Mouse (Mus musculus) liver, adult 2 months (tissue): ENCODE data around the gene Ehf. TPM values are rescaled to one million over a fixed set of nuclear protein-coding genes. Genes with fewer than 3 reads are reported as not detected.

Source experiments
- DNase-seq: peaks from one replicate; pipeline ENCODE4 v3.0.0-alpha.2; 2011; ENCODE audit warnings: low read depth, low spot score; ENCODE audit errors: extremely low read depth
- H3K27ac ChIP-seq: fragments of 200-500 bp; replicated peaks from 2 replicates; pipeline ENCODE4 v1.5.1; 2012; ENCODE audit warnings: low read depth, mild to moderate bottlenecking, control low read depth, inconsistent platforms, low read length; ENCODE audit not compliant: insufficient read depth
- H3K27me3 ChIP-seq: fragments of 200-500 bp; 2 replicates; pipeline ENCODE4 v1.6.1; 2012; ENCODE audit warnings: mild to moderate bottlenecking, moderate library complexity, low read length, inconsistent platforms; ENCODE audit not compliant: control insufficient read depth, insufficient read depth
- H3K36me3 ChIP-seq: fragments of 200-500 bp; 2 replicates; pipeline ENCODE4 v1.6.1; 2012; ENCODE audit warnings: low read length, inconsistent platforms; ENCODE audit not compliant: control insufficient read depth, insufficient read depth
- H3K4me1 ChIP-seq: fragments of 200-500 bp; 2 replicates; pipeline ENCODE4 v1.6.1; 2011; ENCODE audit warnings: low read length; ENCODE audit not compliant: control insufficient read depth, insufficient read depth
- H3K4me3 ChIP-seq: fragments of 200-500 bp; 2 replicates; pipeline ENCODE4 v1.5.1; 2011; ENCODE audit warnings: low read depth, mild to moderate bottlenecking, control low read depth, low read length, moderate library complexity; ENCODE audit not compliant: insufficient read depth
- H3K79me2 ChIP-seq: fragments of 200-500 bp; 2 replicates; pipeline ENCODE4 v1.6.1; 2012; ENCODE audit warnings: inconsistent platforms, mild to moderate bottlenecking, low read length, moderate library complexity; ENCODE audit not compliant: control insufficient read depth, insufficient read depth
- H3K9ac ChIP-seq: fragments of 200-500 bp; 2 replicates; pipeline ENCODE4 v1.6.1; 2012; ENCODE audit warnings: low read depth, mild to moderate bottlenecking, control low read depth, inconsistent platforms, low read length
- CTCF ChIP-seq: fragments of 200-500 bp; IDR thresholded peaks from 2 replicates; pipeline ENCODE4 v1.5.1; 2011; ENCODE audit warnings: low read depth, low read length, control low read depth
- POLR2A ChIP-seq: fragments of 200-500 bp; IDR thresholded peaks from 2 replicates; pipeline ENCODE4 v1.6.1; 2011; ENCODE audit warnings: low read length, control low read depth; ENCODE audit not compliant: insufficient read depth; ENCODE audit errors: extremely low read depth
- WGBS: fragments of 180-500 bp; shearing (Covaris S2); methylation state at CpG from one replicate; pipeline ENCODE4 v1.1.7; 2018; 5-methylcytosine and 5-hydroxymethylcytosine counted together
- polyA plus RNA-seq: library from polyadenylated mRNA; depleted of rRNA; stranded (reverse); fragments of >200 nt; gene quantifications from 2 replicates; pipeline ENCODE4 v1.2.3, GENCODE M21; 2012
- total RNA-seq: library from RNA; depleted of rRNA; stranded (reverse); fragments of >200 nt; gene quantifications from 2 replicates; pipeline ENCODE4 v1.2.3, GENCODE M21; 2014

Ehf gene
- total and polyA plus RNA-seq, 2 experiments, result 0.49 to 0.74 TPM

GRCm38 (mm10) chr2:103293214-103293613, 9.9 kb downstream of the Ehf start:
- WGBS, result 22% methylated on average over 3 of the region's 3 CpGs
- no peak overlapping the region for H3K9ac ChIP-seq
- 0 out of 2 replicates have a peak, but pooled peaks cover 1% of the 10 kb centered on the region for H3K4me1 ChIP-seq
- H3K27ac ChIP-seq, result no peak overlapping the region
- no peaks in the 10 kb centered on the region for H3K36me3 ChIP-seq
- H3K27me3 ChIP-seq, result 0 out of 2 replicates have a peak, but pooled peaks cover 3% of the 10 kb centered on the region
- DNase-seq, result no peak
- H3K79me2 ChIP-seq, result no peaks in the 10 kb centered on the region
- no peak overlapping the region for H3K4me3 ChIP-seq
- TF ChIP-seq POLR2A (no peak), CTCF (no peak)

- Histone ChIP-seq H3K79me2 (no peaks in the 10 kb centered on the region), H3K9ac (no peak overlapping the region), H3K27me3 (0 out of 2 replicates have a peak, but pooled peaks cover under 1% of the 10 kb centered on the region), H3K4me3 (no peak overlapping the region), H3K4me1 (peaks cover 3% of the 10 kb centered on the region), H3K27ac (no peak overlapping the region), H3K36me3 (no peaks in the 10 kb centered on the region)
- no peak for TF ChIP-seq POLR2A
- no peak for TF ChIP-seq CTCF
- WGBS, result 83% methylated on average over 2 of the region's 2 CpGs
- DNase-seq, result no peak
These were observed 12.3 kb downstream of the Ehf start for GRCm38 (mm10) chr2:103290705-103291269.

GRCm38 (mm10) chr2:103290167-103290566, 12.9 kb downstream of the Ehf start:
- Histone ChIP-seq H3K36me3 (no peaks in the 10 kb centered on the region), H3K4me3 (no peak overlapping the region), H3K27me3 (no peaks in the 10 kb centered on the region), H3K4me1 (peaks cover 5% of the 10 kb centered on the region), H3K27ac (no peak overlapping the region), H3K79me2 (no peaks in the 10 kb centered on the region), H3K9ac (no peak overlapping the region)
- 37% methylated on average over 3 of the region's 3 CpGs for WGBS
- no peak for TF ChIP-seq CTCF
- TF ChIP-seq POLR2A, result no peak
- peak; percentile 88 for DNase-seq

GRCm38 (mm10) chr2:103289407-103289950, 13.6 kb downstream of the Ehf start:
- no peaks in the 10 kb centered on the region for H3K27me3 ChIP-seq
- no peak overlapping the region for H3K9ac ChIP-seq
- no peak overlapping the region for H3K4me3 ChIP-seq
- 85% methylated on average over 7 of the region's 7 CpGs for WGBS
- no peak overlapping the region for H3K27ac ChIP-seq
- TF ChIP-seq CTCF, result no peak
- no peak for TF ChIP-seq POLR2A
- H3K79me2 ChIP-seq, result no peaks in the 10 kb centered on the region
- H3K4me1 ChIP-seq, result peaks cover 5% of the 10 kb centered on the region
- no peaks in the 10 kb centered on the region for H3K36me3 ChIP-seq
- DNase-seq, result no peak

GRCm38 (mm10) chr2:103287716-103288115, 15.4 kb downstream of the Ehf start:
- Histone ChIP-seq H3K9ac (no peak overlapping the region), H3K27ac (no peak overlapping the region), H3K4me3 (no peak overlapping the region), H3K36me3 (no peaks in the 10 kb centered on the region), H3K4me1 (peaks cover 5% of the 10 kb centered on the region), H3K27me3 (no peaks in the 10 kb centered on the region), H3K79me2 (no peaks in the 10 kb centered on the region)
- 88% methylated on average over 5 of the region's 5 CpGs for WGBS
- no peak for DNase-seq
- no peak for TF ChIP-seq POLR2A
- TF ChIP-seq CTCF, result no peak

- Histone ChIP-seq H3K79me2 (no peaks in the 10 kb centered on the region), H3K27ac (no peak overlapping the region), H3K36me3 (no peaks in the 10 kb centered on the region), H3K4me3 (no peak overlapping the region), H3K4me1 (peaks cover 5% of the 10 kb centered on the region), H3K9ac (no peak overlapping the region), H3K27me3 (no peaks in the 10 kb centered on the region)
- 10% methylated on average over 2 of the region's 2 CpGs for WGBS
- peak; percentile 79 for DNase-seq
- no peak for TF ChIP-seq CTCF
- TF ChIP-seq POLR2A, result no peak
These were observed 17.5 kb downstream of the Ehf start for GRCm38 (mm10) chr2:103285561-103285960.
